Mouse (Mus musculus) forelimb bud, embryonic 11.5 days (tissue): ENCODE measurements at regions not wholly inside any gene's neighbourhood (a gene's known extent, or its start where the extent isn't known, plus 50 kb on each side); places are given as distances from the start of the nearest gene placed in this dataset.

ENCODE experiments used
- DNase-seq: peaks from one replicate; pipeline ENCODE4 v3.0.0-alpha.2; 2012; ENCODE audit warnings: low read depth, low spot score

DNA sequence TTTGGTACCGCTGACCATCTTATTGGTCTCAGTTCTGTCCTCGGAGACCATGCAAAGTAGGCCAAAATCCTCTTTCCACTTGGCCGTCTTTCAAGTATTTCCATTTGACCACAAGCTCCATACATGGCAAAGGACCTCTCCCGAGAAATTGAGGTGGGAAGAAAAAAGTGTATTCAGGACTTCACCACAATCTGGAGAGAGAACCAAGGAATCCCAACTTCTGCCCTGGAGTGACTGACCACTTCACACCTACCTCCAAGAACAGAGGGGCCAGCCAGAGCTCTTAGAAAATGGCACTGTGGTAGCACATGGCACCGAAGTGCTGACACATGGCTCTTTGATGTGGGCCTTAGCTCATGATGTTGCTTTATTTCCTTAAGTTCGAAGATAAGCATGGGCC is 105.9 kb upstream of the Bcl6 start:
- no peak for DNase-seq

DNA sequence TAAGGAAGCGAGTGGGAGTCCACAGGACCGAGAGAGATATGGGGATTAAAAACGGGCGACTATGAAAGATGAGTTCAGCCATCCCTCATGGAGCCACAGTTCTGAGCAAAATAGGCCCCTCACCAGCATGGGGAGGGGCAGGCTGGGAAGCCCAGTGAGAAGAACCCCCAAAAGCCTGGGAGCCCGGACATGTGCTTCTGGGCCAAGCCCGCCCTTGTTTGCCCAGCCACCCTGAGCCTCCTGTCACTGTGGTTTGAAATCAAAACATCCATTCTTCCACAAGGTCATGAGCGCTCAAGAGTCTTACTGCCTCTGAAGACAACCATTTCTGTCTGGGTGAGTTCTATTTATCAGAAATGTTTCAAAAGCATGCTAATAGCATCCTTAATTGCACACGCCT is 105.0 kb upstream of the Bcl6 start:
- no peak for DNase-seq

DNA sequence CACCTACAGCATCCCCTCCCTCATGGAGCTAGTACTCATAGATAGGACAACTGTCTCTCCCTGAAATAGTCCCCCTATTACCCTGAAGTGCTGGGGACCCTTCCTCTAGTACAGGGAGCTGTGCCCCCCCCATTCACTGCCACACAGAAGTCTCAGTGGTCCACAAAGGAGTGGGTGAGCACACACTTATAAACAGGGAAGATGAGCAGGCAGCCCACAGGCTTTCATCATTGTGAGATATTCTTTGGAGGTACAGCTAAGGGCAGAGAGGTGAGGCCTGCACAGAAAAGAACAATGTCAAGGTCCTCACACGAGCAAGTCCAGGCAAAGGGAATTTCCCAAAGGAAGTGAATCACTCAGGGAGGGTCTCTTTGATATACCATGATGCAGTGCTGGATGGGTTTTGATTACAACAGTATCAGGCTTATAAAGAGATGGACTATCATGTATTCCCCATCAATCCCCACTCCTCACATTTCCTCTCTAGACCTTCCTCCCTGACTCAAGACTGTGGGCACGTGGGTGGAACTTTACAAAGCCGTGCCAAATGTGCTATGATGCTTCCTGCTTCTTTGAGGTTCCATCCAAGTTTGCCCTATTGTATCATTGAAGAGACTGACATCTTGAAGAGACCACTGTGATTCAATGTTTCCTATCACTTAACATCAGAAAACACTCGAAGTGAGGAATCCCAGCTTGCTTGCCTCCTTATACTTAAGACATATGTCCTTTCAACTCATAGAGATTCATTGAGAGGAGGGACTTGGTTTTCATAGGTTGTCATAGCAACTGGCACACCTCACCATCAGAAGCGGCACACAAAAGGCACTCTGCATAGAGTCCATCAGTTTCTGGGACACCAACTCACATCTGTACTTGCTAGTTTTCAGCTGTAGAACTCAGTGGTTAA is 104.2 kb upstream of the Bcl6 start:
- DNase-seq: no peak

GRCm38 (mm10) chr16:24092136-24092535 is 103.5 kb upstream of the Bcl6 start:
- DNase-seq: no peak

DNA sequence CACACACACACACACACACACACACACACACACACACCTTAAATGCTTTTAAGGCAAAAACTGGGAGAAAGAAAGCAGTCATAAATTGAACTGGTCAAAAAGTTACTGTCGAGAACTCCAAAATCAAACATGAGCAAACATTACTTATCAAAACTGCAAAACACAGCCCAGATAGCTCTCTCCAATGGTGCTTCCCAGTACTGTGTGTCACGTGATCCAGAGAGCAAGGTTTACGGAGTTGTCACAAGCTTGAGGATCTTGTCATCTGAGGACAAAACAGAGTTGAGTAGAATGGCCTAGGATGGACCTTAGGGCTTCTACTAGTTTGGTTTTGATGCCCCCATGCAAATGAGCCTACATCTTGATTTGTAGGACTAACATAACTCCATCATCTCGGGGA is 102.3 kb upstream of the Bcl6 start:
- DNase-seq: no peak

- no peak for DNase-seq
Measured at GRCm38 (mm10) chr16:24089840-24090762, 101.4 kb upstream of the Bcl6 start.

GRCm38 (mm10) chr16:24083966-24084365 is 95.3 kb upstream of the Bcl6 start:
- DNase-seq: no peak

- DNase-seq: no peak
Measured at GRCm38 (mm10) chr16:24080471-24080870, 91.8 kb upstream of the Bcl6 start.

- no peak for DNase-seq
Measured at GRCm38 (mm10) chr16:24078622-24079021, 90.0 kb upstream of the Bcl6 start.

DNA sequence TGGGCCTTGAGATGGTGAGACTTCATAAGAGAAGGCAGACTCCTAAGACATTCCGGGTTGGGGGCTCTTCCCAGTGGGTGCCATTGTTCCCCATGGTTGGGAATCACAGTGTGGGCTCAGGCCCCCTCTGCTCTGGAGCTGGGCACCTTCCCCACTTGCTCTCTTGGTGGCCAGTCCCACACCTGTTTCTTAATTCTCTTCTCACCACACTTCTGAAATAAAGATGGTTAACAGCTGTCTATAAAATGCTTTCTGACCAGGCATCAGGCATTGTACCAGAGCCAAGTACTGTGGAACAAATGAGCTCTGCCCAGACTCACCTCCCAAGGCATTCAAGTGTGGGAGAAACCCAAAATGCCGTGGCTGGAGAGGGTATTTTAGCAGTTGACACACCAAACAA is 88.8 kb upstream of the Bcl6 start:
- DNase-seq: no peak

- DNase-seq: no peak
Measured at GRCm38 (mm10) chr16:24076799-24077136, 88.1 kb upstream of the Bcl6 start.

DNA sequence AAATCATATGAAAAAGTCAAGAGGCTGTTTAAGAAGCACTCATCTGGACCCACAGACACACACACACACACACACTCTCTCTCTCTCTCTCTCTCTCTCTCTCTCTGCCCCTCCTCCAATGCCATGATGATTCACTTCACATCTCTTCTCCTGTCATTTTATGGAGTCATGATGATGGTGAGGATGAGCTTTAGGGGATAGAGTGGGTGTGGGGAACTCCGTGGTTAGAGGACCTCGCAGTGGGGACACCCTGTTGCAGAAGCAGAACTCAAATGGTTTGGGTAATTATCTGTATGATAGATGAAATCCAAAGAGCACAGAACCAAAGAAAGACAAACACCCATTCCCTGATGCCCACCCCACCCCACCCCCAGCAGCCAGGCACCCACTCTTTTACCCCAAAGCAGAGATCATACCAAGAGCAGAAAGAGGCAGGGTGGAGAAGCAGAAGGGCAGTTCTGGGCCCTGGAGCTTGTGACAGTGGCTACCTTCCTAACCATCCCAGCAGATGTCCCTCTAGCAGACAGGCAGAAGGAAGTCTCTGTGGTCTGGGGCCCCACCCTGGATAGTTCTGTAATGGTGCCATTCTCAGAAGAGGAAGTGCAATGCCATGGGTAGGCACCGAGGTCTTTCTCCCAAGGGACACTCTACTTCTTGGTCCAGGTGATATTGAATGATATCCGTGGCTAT is 87.6 kb upstream of the Bcl6 start:
- no peak for DNase-seq

DNA sequence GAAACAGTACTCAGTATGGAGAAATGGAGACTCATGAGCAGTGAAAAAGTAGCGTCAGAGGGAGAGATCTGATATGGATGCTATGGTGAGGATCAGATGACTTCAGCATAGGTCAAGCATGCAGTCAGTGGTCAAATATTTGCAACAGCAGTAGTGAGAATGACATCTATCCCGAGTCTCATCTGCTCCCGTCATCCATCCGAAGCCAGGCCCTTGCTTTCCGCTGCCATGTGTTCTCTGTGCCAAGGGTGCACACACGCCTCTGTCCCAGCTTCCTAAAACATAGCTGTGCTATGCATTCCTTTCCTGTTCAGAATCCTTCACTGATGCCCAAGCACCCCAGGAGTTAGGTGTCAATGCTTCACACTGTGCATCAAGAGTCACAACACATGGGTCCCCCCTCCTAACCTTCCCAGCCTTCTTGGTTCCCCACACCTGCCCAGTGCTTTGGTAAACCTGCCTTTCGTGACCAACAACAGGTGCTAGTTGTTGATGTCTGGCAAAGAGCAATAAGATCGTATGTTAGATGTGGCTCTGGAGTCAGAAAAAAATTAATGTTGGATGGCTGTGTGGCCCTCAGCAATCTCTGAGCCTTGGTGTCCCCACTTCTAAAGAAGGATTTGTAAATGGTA is 85.1 kb upstream of the Bcl6 start:
- no peak for DNase-seq

- no peak for DNase-seq
Measured at GRCm38 (mm10) chr16:24073065-24073464, 84.4 kb upstream of the Bcl6 start.

- no peak for DNase-seq
Measured at GRCm38 (mm10) chr16:24069411-24069810, 80.8 kb upstream of the Bcl6 start.

DNA sequence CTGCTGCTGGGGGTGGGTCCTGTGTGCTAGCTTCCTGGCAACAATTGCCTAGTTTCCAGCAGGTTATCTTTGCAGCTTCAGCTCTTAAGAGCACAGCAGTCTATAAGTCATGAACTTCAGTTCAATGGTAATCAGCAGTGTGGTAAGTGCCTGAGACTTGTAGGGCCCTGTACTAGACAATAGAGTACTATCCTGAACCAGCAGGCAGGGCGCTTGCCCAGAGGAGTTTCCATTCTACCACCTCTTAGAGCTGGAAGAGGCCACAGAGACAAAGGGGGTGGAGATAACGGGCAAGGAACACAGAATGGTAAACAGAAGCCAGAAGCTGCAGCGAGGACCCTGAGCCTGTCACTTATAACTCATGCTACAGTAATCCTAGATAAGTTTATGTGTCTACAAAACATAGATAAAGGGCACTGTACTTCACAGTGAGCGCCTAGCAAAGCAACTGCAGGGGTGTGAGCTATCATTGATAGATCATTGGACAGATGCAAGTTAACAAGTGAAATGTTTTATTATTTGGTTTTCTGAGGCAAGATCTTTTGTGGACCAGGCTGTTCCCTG is 79.7 kb upstream of the Bcl6 start:
- no peak for DNase-seq

GRCm38 (mm10) chr16:24062314-24062713 is 73.7 kb upstream of the Bcl6 start:
- DNase-seq: no peak

- DNase-seq: no peak
Measured at GRCm38 (mm10) chr16:24061496-24061895, 72.8 kb upstream of the Bcl6 start.

DNA sequence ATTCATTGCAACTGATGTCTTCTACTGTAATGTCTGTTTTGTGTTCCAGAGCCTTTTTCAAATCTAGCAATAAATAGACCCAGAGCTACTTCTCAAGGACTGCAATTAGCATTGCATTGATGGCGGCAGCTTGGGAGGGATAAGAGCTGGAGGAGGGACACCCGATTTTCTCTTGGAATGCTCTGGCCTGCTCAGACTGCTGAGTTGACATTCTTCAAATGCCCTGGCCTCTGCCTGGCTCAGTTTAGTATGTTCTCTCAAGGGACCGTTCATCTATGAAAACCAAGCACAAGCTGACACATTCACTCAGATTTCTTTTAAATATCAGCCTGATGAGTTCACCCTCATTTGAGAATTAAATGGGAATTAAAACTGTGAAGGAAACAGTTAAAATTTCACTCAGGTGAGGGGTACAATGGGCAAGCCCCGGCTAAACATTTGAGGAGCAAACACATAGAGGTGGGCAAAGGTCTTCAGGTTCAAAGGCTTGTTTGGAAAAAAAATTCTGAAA is 70.5 kb upstream of the Bcl6 start:
- no peak for DNase-seq

DNA sequence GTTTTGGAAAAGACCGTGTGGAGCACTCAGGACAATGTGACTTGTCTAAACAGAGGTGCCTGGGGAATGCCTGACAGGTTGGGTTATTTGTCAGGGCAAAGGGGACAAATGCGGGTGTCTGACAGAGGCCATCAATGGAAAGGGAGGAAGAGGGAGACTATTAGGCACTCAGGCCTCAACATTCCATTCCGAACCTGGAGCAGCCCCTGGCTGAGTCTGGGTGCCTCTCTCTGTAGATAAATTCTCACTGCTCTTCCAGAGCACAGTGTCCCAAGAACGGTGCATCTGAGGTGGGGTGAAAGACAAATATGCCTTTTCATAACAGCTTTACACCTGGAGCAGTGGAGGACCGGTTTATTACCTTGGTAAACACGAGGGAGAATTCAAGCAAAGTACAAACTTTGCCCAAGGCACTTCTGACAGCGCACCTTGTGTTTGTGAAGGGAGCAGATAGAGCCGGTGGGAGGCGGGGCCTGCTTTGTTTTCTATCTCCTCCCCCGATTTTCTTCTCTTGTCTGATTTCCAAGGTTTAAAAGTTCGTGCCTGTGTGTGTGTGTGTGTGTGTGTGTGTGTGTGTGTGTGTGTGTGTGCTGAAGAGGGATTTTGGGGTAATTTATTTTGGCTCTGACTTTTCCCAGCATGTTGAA is 68.4 kb upstream of the Bcl6 start:
- DNase-seq: peak; percentile 25
